Mouse (Mus musculus): ENCODE measurements around the gene Hacd4.
"Not testable (repeated sequence)": the region's sequence is repeated elsewhere in the genome, so short reads cannot be mapped to it uniquely, and the experiment has no call there.

The Hacd4 gene

DNA sequence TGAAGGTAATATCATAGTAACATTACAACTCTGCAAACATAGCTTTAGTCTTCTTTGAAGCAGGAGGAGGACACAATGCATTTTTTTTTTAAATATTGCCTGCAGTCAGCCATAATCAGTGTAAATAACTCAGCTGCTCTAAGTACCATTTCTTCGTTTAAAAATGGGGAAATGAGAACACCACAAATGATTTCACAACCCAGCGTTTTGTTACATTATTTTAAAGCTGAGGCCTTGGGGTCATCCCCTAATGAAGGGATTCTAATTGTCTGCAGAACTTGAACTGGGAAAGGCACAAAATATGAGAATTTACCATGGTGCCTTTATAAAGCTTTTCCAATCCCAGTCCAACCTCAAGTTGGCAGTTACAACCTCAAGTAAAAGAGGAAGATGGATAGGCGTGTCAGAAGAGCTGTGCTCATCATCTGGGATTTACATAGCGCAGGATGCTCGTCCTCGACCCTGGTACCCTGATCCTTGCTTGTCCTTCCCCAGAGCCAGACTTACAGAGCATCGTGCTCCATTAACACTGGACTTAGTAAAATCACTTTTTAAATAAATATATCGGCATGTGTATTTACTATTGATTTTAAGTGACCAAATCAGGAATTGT is 6.2 kb downstream of the Hacd4 start:
- DNase-seq: no peak

DNA sequence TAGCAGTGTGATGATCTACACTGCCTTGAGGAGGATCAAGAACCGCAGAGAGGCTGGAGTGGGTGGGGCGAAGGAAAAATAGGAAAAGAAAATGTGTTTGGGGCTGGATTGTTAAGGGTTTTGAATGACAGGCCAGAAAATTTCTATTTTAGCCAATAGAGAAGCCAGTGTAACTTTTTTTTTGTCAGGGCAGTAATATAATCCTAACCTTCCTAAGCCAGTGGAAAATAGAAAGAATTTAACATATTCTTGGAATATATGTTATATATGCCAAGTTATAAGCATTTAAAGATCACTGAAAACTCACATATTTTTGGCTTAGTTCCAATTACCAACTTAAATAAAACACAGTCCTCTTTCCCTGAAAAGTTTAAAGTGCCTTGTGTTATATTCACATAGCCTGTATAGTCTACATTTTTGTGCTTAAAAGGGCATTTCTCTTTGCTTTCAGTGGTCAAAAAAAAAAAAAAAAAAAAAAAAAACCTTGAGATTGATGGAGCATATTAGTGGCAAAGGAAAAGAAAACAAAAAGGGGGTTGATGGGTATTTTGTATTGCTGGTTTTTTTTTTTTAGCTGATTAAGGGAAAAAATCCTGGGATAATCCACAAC is 11.0 kb downstream of the Hacd4 start:
- no peak for DNase-seq

DNA sequence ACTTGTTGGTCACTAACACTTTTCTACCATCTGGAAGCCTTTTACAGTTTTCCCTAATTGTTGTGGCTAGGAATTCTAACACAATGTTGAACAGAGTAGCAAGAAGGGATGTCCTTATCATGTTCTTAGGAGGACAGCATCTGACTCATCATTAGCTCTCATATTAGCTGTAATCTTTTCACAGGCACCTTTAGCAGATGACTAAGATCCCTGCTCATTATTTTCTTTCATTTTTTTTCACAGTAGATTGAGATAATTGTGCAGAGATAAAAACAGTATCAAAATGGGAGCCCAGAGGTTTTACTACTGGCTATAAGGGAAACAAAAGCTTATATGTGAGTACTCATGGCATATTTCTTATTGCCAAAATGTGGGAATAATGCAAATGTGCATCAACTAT is 14.2 kb downstream of the Hacd4 start:
- no peak for DNase-seq

DNA sequence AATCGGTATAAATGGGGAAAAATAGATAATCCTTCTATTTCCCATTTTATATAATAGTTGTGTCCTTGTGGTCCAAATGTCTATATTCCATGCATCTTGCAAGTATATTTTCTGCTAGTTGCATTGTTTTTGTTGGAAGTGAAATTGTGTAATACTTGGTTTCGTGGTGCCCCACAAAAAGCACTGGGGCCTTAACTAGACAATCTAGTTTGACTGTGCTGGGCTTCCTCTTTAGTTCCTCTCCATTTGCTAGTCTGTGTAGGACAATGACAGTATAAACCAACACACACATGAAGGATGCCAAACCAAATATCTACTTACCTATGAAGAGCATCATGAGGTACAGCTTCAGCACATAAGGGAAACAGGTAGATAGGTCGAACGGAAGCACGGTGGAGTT is 19.4 kb downstream of the Hacd4 start:
- DNase-seq: no peak

DNA sequence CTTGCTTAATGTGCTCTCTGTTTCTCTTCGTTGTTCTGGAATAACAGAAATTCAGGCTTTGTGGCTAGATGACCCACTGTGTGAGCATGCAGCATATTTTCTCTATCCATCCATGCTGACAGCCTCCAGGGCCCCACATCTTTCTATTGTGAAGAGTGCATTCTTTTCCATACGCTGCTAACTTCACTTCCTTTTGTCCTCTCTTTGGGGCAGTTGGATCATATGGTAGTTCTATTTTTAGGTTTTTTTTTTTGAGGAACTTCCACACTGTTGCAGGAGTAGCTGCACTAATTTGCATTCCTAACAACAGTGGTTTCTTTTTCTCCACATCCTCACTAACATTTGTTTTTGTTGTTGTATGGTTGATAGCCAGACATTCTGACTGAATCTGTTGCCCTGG is 23.7 kb downstream of the Hacd4 start:
- no peak for DNase-seq

DNA sequence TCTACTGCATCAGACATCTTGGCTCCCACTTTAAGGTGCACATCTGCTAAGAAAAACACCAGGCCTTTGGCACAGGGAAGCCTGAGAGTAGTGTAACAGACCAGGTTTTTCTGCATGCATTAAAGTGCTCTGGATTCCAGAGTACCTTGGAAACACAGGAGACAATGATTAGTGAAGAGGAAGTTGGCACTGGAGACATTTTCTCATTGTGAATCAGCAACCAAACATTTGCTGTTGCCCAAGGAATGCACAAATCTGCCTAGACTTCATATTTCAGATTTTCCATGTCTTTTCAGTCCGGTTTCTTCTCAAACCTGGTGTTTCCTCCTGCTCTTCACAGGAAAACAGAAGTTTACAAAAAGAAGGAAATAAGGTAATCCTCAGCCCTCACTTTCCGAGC is 26.4 kb downstream of the Hacd4 start:
- no peak for DNase-seq

DNA sequence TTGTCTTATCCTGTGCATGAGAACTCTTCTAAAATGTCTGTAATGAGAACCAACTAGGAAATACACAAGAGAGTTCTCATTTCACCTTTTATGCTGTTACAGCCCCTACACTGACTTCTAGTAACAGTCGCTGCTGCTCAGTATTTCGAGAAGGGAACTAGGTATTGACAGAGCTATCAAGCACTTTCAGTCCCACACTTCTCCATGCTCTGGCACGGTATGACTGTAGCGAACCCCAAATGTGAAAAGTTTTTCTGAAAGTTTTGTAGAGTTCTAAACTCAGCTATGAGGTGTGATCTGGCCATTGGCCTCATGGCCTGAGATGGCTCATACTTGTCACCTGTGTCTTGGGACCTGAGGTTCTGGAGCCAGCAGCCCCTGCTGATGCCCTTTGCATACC is 29.4 kb downstream of the Hacd4 start:
- DNase-seq: no peak

DNA sequence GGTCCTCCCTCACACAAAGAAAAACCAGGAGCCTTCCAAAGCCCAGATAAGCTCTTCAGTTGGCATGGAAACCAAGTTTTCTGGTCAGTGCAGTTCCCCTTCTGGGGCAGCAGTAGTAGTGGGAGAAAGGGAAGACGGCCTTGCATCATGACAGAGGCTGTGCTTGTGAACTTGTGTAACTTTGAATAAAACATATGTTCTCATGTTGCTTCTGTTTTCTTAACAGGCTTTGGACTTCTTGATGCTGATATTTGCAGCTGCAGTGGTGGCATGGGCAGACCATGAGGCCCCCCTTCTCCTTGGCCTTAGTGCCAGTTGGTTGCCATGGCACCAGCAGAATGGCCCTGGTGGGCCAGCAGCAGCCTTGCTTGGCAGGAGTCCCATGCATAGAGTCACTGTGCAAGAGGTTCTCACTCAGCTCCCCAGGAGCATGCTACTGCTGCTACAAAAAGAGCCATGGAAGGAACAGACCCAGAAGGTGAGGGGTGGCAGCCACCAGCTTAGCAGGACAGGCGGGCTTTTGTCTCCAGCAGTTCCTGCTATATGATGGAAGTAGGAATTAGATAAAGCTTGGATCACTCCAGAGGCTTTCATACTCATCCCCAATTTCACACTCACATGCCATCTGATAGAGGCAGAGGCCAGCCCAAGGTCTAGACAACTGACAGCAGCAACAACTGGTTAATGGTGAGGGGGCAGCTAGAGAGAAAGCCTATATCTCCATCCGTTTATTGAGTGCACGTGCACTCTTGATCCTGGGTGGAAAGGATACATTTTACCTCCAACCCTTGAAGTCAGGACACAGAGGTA is 31.6 kb downstream of the Hacd4 start:
- peak; percentile 92 for DNase-seq

DNA sequence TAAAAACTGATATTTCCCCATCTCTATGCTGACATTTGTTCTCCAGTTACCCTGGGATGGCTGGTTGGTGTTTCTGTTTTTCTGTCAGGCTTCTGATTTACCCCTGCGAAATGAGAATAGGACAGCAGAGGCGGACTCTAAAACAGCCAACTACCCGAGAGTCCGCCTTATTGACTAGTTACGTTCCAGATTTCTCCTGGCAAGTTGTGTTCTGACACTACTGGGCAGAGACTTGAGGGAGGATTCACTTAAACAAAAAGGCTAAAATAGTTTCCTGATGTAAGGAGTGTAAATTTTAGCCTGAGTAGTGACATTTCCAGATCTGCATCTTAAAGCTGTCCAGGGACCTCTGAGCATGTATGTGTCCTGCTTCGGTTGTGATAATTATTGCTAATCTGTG is 35.8 kb downstream of the Hacd4 start:
- no peak for DNase-seq

DNA sequence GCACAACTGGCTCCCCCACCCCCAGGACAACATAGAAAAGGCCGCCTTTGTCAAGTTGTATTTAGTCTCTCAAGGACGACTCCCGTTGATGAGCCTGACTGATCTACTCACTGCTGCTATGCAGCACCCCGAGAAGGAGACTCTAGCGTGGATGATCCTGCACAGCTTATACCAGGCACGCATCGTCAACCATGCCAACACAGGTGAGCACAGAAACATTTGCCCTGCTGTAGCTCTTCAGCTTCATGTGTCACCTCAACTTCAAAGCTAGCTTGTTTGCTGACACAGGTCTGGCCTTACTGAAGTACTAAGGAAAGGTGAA is 37.8 kb downstream of the Hacd4 start:
- DNase-seq: no peak

DNA sequence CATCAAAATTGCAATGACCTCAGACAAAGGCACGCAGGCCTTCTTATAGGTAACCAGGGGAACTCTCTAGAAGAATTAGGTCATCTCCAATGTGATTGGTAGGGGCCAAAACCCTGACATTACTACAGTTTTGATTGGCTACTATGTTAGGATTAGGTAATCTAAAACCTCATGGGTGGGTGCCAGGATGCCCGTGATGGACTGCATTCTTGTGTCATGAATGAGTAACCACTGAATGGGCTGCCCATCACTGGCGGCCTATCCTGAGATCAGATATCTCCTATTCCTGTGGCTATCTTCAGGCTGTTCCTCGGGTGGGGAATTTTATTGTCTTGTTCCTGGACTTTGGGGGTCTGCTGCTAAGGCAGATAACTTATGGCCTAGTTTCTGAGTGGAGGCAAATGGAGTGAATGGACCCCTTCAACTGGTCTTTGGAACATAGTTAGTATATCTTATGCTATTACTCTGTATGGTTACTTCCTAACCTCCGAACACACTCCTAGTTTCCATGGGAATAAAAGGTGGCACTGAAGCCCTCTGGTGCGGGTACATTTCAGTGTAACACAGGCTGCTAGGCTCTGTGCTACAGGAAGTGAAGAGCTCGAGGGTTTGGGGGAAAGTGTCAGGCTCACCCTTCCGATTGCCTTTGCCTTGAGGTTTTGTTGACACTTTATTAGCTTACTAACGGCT is 38.3 kb downstream of the Hacd4 start:
- DNase-seq: no peak

DNA sequence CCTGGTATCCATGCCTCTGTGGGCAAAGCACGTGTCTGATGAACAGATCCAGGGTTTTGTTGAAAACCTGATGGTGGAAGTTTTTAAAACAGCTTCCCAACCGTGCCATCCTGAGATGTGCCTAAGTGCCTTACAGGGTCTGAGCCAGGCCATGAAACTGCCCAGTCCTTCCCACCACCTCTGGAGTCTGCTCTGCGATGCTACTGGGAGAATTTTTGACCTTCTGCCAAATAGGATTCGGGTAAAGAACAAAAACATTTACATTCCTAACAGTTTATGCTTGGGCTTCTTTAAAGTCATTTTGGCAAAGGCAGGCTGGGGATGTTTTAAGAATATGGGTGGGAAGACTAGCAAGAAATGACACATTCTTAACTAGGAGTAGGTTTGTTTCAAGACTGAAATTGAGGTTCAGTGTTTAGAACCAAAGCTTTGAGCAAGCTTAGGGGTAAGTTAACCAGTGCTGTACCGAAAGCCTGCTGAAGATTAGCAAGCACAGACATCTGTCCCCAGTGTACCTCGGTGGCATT is 41.7 kb downstream of the Hacd4 start:
- no peak for DNase-seq

DNA sequence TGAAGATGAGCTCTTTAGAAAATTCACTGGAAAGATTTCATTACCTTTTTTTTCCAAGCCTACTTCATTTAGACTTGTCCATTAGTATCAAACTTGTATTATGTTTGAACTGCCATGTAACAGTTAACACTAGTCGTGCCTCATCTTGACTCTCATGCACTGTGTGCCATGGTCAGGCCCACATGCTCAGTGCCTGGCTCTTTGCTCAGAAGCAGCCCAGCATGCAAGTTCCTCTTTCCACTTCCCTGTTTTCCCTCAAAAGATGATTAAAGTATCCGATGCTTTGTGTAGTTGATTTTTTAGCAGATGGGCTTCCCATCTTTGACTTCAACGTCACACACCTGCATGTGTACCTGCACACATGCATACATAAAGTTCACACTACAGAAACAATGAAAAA is 43.0 kb downstream of the Hacd4 start:
- DNase-seq: peak; percentile 84

DNA sequence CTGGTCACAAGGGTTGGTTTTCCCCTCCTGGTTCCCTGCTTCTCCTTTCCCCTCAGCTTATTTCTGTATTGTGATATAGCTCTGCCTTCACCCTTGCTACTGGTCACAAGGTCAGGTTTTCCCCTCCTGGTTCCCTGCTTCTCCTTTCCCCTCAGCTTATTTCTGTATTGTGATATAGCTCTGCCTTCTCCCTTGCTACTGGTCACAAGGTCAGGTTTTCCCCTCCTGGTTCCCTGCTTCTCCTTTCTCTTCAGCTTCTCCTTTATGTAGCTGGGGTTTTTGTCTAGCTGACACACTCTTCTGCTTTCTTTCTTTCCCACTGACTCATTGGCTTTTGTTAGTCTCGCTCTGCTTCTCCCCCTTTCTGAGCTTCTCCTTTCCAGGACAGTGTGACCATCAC is 48.1 kb downstream of the Hacd4 start:
- not testable (repeated sequence) for DNase-seq

DNA sequence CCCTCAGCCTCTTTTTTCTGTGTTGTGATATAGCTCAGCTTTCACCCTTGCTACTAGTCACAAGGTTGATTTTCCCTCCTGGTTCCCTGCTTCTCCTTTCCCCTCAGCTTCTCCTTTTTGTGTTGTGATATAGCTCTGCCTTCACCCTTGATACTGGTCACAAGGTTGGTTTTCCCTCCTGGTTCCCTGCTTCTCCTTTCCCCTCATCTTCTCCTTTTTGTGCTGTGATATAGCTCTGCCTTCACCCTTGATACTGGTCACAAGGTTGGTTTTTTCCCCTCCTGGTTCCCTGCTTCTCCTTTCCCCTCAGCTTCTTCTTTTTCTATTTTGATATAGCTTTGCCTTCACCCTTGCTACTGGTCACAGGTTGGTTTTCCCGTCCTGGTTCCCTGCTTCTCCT is 48.7 kb downstream of the Hacd4 start:
- DNase-seq: no peak

DNA sequence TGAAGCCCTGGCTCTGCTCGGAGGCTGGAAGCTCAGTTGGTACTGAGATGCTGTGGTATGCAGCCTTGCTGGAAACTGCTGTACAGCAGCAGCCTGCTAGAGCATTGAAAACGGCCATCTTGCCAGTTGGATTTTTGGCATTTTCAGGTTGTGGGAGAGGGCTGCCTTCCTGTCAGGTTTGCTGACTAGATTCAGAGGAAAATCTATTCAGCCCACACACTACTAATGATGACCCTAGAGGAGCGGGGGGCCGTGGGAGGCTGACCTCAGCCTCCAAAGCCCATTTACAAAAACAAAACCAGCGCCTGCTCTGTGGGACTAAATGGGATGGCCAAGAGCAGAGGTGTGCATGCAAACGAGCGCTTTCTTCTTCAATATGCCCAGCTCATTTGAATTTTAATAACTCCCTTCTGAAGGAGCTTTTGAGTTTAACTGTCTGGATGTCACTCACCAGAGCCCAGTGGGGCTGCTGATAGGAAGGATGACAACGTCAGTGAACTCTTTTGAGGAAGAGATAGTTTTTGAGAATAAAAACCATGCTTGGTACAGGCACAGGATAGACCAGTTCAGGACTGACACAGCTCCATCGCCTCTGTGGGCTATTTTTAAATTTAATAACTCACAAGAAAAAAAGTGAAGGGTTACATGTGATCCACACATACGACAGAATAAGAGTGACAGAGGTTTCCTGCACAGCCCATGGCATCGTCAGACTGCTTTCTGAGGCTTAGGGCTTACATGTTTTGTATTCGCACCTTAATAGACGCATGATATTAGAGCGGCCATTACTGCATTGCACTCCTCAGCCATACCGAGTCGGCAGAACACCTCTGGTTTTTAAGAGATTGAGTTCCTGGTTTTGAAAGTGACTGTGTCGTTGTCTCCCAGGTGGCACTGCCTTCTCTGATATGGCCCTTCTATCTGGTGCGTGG is 66.2 kb downstream of the Hacd4 start:
- no peak for DNase-seq

DNA sequence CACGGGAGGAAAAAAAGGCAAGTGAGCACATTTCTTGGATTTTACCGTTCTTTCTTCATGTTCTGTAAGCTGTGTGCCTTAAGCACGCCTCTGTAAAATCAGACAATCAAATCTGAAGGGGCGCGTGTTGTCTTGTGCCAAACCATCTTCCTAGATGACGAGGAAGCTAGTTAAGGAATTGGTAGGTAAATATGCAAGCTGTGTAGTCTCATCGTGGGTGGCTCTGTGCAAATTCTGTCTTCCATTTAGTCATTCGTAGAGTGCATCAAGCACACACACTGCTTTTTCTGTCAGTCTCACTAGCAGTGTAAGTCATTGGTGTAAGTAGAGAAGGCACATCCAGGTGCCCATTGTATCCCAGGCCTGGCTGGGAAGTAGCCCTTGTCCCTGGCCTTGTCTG is 67.9 kb downstream of the Hacd4 start:
- no peak for DNase-seq

DNA sequence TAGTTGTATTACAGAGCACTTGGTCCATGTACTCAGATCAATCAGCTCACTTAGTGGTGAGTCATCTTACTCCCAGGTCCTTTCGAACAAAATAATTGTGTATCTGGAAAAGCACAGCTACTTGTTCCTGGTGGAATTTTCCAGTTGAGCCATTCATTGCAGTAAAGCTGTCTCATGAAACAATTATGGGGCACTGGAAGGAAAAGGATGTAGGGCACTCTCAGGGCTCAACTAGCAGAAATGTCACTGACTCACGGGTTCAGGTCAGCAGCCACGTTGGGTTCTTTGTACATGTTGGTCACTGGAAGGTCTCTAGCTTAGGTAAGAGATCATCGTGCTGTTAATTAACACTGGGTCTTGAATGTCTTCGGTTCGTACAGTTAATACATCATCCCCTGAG is 68.8 kb downstream of the Hacd4 start:
- DNase-seq: no peak

DNA sequence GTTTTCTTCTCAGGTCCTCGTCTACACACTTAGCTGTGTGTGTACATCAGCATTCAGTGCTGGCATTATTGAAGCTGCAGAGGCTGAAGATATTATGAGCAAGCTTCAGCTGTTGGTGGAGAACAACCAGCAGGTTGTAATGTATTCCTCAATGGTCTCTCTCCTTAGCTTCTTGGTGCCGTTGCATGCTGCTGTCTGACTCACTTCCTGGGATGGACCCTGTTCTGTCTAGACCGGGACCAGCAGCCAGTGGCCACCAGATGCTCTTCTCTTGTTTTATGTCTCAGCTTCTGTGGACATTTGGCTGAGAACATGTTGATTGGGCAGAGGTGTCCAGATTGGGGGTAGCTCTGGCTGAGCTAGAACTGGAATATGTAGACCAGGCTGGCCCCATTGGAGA is 81.3 kb downstream of the Hacd4 start:
- peak; percentile 80 for DNase-seq

DNA sequence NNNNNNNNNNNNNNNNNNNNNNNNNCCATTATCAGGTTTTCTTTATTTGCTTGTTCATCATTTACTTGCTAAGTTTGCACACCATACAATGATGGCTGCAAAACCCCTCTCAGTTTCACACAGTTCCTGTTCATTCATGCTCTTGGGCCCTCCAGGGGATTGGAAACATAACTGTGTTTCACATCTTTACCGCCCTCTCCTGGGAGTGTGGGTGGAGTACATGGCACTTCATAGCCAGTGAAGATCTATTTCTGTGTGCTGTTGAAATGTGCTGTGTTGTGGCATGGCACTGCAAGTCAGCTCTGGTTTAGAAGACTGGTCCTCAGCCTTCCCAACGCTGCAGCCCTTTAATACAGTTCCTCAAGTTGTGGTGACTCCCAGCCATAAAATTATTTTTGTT is 82.1 kb downstream of the Hacd4 start:
- DNase-seq: no peak

DNA sequence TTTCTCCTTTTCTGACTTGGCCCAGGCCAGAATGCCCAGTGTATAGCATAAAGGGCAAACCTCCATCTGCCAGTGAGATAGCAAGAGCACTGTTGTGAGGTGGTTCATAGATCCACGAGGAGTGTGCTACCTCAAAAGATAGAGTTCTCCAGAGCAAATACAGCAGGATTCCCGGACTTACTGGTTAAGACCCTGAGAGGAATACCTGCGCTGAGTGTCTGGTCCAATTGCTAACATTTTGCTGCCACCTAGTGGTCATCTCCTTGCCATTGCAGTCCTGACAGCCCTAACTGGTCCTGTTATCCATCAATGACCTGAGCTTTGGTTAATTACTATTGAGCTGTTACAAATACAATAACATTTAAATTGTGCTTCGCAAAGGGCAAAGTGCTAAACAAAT is 87.8 kb downstream of the Hacd4 start:
- peak; percentile 87 for DNase-seq
